Mouse (Mus musculus): ENCODE measurements around the gene Casp6. TPM values are rescaled to one million over a fixed set of nuclear protein-coding genes. Genes with fewer than 3 reads are reported as not detected.
A peak's percentile ranks its signal among the peaks of the same experiment; 100 is the strongest.

The Casp6 gene
- total RNA-seq (2021), result 10 to 100 TPM; 12.5 to 13.6 TPM

DNA sequence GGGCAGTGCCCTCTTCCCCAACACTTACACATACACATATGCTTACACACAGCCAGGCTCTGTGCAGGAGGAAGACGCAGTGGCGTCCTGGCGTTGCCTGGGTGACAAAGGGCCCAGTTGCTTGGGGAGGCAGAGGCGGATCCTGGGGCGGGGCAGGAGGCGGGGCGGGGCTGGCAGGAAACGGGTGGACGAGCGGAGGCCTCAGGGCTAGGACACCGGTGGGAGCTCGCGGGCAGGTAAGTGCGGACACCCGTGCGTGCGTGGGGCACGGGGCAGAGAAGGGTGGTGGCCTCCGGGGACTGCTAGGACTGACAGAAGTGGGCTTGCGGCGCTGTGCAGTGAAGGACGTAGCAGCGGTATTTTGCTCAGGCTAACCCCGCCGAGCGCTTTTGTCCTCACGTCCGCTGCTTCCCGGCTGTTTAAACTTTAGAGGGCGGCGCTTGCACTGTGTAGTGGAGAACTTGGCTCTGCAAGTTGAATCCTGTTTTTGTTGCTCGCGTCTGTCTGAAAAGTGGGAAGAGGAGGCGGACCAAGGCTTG lies at the start of gene Casp6:
TSS of gene Casp6 (plus strand) at position 155 of the 539 bp plus-strand sequence.
- intact Hi-C loops (cut with DNase I), result loop anchor here (5.0 to 10.0 kb wide), 2 partner anchors 161 to 803 kb away; partner anchors contain the start of genes Ostc and Sec24b
- DNase-seq, result peak; percentile 81 to 83

DNA sequence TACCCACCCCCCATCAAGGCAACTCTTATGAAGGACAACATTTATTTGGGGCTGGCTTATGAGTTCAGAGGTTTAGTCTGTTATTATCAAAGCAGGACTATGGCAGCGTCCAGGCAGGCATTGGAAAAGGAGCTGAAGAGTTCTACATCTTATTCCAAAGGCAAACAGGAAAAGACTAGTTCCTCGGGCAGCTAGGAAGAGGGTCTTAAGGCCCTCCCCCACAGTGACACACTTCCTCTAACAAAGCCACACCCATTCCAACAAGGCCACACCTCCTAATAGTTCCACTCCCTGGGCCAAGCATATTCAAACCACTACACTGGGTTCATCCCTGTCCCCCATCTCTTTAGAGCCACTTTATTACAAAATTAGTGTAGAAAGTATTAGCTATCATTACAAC lies 38.6 kb upstream of the Casp6 start:
- DNase-seq, result no peak
- intact Hi-C loops (cut with DNase I), result loop anchor here (2.0 kb wide), 1 partner anchor 216 kb away; no protein-coding TSS in a partner anchor

DNA sequence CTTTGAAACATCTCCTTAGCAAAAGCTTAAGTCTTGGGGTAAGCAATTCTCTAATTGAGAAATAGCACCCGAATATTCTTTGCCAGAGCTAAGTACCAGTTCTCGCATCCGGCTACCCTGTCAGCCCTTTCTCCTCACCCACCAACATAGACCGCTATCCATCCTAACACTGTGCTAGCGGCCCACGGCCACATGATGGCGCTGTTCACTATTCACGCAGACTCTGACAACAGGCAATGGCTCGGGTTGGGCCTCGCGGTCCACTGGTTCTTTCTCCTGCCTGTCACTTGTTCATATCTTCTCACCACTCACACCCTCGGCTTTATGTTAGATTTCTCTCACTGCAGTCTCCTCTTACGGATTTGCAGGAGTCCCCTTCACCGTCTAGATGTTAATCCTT lies 37.5 kb upstream of the Casp6 start:
- intact Hi-C loops (cut with DNase I), result loop anchor here (2.0 kb wide), 1 partner anchor 215 kb away; no protein-coding TSS in a partner anchor
- DNase-seq, result peak; percentile 27 to 48

DNA sequence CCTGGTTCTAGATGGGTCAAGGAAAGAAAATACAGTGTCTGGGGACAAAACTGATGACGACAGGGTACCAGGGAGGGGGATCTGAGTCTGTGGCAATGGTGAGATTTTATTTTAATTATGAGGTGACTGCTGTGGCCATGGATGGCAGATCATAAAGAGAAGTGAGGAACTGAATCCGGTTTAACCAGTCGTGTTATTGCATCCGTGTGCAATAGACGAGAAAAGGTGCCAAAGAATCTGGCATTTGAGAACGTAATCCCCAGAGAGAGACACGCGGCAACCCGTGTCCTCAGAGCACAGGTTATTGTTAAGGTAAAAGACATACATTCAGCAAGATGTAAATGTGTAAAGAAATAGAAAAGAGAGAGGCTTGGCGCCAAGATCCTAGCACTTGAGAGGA lies 23.9 kb upstream of the Casp6 start:
- no peak for DNase-seq
- intact Hi-C loops (cut with DNase I), result loop anchor here (5.0 to 10.0 kb wide), 2 partner anchors 185 to 827 kb away; partner anchors contain the start of genes Ostc and Sec24b

DNA sequence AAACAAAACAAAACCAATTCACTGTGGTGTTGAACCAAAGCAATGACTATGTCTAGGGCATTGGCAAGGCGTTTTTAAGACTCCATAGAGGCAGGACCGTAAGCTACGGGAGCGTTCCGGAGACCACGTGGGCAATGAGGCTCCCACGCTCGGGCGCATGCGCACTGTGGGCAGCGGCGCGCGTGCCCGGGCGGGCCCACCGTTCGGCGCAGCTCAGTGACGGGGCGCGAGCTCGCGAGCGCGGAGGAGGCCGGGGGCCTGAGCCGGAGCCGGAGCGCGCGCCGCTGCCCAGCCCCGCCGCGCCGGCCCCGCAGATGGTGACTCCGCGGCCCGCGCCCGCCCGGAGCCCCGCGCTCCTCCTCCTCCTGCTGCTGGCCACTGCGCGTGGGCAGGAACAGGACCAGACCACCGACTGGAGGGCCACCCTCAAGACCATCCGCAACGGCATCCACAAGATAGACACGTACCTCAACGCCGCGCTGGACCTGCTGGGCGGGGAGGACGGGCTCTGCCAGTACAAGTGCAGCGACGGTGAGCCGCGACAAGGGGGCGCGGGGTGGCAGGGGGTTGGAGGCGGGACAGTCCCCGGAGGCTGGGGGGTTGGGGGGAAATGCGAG lies 22.7 kb upstream of the Casp6 start, which contains the start of gene Pla2g12a:
TSS of gene Pla2g12a (plus strand) at position 202 of the 617 bp plus-strand sequence.
- intact Hi-C loops (cut with DNase I), result loop anchor here (2.0 to 10.0 kb wide), 3 partner anchors 50 to 826 kb away; partner anchors contain the start of genes Ostc and Sec24b
- DNase-seq, result peak; percentile 89 to 91

DNA sequence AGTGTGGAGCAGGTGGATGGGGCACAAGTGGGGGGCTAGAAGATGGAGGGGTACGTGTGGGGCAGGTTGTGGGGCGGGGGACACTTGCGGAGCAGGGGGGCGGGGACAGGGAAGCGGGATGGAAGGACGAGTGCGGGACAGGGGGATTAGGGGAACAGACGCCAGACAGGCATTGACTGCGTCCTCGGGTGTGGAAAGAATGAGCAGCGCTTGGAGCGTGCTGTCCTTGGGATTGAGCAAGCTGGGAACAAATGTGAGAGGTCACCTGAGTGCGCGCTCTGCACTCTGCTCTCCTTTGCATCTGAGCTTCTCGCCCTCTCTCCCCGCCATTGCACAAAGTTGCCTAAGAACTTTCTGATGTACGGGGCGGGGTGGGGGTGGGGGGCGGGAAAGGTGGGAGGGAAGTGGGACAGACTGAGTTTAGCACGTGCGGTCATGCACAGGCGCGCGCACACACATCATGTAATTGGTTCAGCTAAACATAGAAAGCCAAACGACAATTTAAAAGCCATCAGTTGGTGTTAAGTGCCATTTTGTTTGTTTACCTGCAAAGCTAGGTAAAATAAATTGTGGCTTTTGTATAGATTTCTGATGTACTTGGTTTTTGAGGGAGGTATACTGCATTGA lies 22.0 kb upstream of the Casp6 start:
- intact Hi-C loops (cut with DNase I), result loop anchor here (2.0 to 10.0 kb wide), 3 partner anchors 50 to 826 kb away; partner anchors contain the start of genes Ostc and Sec24b
- peak; percentile 31 for DNase-seq

DNA sequence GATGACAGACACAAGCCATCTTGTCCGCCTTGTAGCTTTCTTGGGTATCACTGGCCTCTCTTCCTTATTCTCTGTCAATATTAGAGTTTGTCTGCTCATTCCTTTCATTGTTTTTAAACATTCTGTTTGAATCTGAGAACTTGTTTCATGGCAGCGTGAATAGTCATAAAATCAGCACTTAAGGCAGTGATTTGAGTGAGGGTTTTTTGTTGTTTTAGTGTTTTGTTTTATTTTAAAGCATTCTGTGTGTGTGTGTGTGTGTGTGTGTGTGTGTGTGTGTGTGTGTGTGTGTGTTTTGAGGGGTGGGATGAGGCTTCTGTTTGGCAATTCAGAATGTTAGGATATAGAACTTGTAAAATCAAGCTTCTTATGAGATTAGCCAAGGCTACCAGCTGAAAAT lies 21.3 kb upstream of the Casp6 start:
- DNase-seq, result no peak
- intact Hi-C loops (cut with DNase I), result loop anchor here (2.0 to 10.0 kb wide), 3 partner anchors 51 to 825 kb away; partner anchors contain the start of genes Ostc and Sec24b

DNA sequence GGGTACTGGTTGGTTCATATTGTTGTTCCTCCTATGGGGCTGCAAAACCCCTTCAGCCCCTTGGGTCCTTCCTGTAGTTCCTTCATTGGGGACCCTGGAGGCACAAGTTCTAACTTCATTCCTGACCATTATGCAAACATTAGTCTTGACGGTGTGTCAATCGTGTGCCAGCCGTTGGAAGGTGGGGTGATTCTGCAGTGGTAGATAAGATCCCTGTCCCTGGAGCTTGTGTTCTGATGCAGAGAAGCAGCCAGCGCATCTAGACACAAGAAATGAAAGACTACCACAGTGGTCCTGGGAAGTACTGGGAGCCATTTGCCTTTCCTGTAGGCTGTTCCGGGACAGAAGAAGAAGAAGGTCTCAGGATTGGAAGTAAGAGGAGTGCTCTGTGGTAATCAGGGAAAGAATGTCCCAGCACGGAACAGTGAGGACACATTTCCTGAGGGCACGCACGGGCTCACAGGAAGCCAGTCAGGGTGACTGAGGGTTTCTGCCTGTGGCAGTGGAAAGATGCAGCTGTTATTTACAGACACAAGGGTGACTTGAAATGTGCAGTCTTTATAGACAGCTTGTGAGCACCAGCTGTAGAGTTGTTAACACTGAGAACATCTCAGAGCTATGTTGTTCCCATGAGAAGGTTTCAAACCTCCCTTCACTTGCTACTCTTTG lies 20.2 kb upstream of the Casp6 start:
- intact Hi-C loops (cut with DNase I), result no loop called here
- DNase-seq, result no peak

DNA sequence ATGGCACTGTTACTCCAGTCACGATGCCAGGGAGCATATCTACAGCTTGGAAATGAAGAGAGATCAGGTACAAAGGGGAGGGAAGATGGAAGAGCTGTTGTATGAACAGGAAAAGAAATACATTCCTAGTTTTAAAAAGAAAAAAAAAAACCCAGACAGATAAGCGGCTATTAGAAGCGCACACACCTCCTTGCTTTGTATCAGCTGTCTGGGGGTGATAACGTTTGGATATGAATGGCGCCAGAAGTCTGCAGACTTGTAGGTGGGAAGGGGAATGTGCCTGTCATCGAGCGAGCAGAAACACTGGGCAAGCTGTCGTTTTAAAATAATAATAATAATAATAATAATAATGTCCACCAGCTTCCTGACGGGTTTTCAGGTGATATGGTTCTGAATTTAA lies 15.6 kb upstream of the Casp6 start:
- intact Hi-C loops (cut with DNase I), result no loop called here
- DNase-seq, result no peak

DNA sequence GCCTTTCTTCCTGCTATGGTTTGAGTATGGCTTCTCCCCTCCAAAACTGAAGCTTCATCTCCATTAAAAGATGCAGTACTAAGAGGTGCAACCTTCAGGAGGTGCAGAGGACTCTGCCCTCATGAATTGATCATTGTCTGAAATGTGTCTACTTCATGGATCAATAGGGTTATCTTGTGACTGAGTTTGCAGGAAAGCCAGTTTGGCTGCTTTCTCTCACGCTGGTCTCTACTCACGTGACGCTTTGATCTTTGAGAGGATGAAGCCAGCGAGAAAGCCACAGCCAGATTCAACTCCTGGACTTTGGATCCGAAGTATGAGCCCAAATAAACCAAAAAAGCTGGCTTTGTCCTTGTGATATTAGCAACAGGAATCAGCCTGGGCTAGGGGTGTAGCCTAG lies 14.8 kb upstream of the Casp6 start:
- intact Hi-C loops (cut with DNase I), result no loop called here
- no peak for DNase-seq

DNA sequence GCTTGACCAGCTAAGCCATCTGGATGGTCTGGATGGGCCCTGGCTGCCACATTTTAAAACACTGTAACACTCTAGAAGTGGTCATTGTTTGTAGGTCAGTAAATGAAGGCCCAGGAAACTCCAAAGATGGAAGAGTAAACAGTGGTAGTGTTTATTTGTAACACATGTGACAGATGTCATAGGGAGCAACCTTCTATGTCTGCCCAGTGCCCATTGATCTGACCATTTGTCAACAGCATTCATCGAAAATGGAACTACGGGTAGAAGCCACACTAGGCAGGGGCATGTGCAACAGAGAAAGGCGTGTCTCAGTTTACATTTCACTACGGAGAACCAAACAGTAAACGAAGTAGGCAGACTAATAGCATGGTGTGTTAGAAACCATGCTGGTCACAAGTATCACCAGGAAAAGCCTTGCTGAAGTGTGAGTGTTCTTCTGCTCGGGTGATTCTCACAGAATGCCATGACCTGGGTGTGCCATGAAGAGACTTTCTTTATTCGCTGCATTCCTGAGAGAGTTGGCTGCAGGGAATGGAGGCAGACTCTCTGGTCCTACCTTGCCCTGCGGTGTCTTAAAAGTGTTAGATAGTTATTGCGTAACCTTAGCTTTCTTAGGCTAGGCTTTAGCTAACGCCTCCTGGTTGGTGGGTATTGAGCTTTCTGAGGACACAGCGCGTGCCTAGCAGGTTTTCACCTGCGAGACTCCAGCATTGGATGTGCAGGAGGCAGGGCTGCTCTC lies 13.3 kb upstream of the Casp6 start:
- DNase-seq, result no peak
- intact Hi-C loops (cut with DNase I), result no loop called here

DNA sequence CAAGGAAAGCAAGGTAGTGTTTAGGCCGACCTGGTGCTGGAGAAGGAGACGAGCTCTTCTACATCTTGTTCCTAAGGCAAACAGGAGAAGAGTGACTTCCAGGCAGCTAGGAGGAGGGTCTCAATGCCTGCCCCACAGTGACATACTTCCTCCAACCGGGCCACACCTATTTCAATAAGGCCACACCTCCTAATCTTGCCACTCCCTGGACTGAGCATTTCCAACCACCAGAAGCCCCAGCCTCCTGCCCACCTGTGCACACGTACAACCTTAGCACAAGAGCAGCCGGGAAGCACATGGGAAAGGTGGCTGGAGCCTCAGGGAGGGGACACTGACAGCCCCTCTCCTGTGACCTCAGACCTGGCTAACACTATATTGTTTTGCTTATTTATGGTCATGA lies 9.2 kb upstream of the Casp6 start:
- intact Hi-C loops (cut with DNase I), result no loop called here
- no peak for DNase-seq

DNA sequence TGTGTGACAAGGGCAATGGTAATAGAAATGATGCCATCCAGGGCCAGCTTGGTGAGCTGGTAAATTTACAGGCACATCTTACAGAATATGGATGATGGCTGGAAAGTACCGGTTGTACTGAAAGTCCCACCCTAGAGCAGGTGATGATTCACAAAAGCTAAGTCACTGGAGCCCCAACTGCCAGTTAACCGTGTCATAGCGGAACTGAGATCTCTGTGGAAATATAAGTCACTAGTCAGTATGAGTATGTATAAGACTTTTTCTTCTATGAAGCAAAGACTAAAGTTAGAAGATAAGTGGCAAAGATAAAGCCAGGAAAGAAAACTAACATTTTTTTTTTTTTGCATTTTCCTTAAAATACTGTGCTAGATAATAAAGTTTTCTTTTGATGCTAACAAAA lies 8.1 kb upstream of the Casp6 start:
- DNase-seq, result no peak
- intact Hi-C loops (cut with DNase I), result no loop called here

DNA sequence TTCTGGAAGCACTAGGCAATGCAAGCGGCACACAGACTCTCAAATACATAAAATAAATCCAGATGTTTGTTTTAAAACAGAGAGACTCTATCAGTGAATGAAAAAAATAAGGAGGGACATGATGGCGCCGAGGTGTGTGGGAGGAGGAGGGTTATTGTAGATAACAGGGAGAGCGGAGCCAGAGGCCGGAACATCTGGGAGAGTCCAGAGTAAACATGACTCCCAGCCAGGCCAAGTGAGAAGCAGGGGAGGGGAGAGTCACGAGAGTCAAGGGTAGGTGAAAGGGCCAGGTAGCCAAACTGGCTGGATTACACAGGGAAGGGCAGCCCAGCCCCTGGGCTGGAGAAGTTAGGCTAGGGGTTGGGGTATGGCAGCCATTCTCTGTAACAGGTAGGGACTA lies 4.6 kb upstream of the Casp6 start:
- no peak for DNase-seq
- intact Hi-C loops (cut with DNase I), result no loop called here

DNA sequence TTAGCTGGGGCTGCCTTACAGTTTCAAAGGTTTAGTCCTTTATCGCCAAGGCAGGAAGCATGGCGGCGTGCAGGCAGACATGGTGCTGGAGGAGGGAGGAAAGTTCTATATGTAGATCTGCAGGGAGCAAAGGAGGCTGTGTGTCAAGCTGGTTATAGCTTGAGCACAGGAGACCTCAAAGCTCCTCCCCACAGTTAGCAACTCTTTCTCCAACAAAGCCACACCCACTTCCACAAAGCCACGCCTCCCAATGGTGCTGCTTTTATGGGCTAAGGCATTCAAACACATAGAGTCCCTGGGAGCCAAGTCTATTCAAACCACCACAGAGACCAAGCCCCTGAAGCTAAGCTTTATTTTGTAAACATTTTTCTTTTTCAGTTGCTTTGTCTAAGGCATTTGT lies 2.3 kb upstream of the Casp6 start:
- no peak for DNase-seq
- intact Hi-C loops (cut with DNase I), result no loop called here

DNA sequence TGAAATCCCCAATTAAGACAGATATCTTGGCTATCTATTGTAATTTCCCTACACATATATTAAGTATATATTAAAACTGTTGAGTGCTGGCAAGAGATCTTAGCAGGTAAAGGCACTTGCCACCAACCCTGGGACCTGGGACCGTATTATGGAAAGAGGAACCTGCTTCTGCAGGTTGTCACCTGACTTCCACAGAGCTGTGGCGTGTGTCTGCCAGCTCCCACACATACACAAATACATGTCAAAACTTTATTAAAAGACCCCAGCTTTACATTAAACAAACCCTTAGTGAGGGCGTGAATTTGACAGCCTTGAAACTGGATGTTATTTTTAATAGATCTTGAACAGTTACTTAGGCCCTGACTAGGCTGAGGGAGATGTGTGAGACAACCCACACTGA lies 2.1 kb downstream of the Casp6 start:
- no peak for DNase-seq

DNA sequence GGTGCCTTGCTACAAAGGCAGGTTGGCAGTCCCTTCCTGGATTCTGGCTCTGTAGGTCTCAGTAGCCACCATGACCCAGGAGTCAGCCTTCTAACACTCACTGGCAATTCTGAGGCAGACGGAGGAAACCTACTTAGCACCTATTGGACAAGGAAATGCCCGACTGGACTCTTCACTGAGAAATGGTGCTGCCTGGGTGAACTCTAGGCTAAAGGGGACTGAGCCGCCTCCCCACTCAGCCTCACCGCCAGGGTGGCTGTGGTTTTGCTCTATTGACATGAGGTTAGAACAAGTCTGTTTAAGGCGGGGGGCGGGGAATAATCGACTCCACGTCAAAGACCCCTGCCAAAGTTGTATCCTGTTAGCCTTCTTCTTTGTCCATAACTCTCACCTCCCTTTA lies 2.6 kb downstream of the Casp6 start:
- DNase-seq, result no peak
- intact Hi-C loops (cut with DNase I), result loop anchor here (5.0 to 10.0 kb wide), 2 partner anchors 158 to 801 kb away; partner anchors contain the start of genes Ostc and Sec24b

More for the DNA sequence above, 2.1 kb downstream of the Casp6 start:
- intact Hi-C loops (cut with DNase I), result loop anchor here (5.0 to 10.0 kb wide), 2 partner anchors 159 to 801 kb away; partner anchors contain the start of genes Ostc and Sec24b

DNA sequence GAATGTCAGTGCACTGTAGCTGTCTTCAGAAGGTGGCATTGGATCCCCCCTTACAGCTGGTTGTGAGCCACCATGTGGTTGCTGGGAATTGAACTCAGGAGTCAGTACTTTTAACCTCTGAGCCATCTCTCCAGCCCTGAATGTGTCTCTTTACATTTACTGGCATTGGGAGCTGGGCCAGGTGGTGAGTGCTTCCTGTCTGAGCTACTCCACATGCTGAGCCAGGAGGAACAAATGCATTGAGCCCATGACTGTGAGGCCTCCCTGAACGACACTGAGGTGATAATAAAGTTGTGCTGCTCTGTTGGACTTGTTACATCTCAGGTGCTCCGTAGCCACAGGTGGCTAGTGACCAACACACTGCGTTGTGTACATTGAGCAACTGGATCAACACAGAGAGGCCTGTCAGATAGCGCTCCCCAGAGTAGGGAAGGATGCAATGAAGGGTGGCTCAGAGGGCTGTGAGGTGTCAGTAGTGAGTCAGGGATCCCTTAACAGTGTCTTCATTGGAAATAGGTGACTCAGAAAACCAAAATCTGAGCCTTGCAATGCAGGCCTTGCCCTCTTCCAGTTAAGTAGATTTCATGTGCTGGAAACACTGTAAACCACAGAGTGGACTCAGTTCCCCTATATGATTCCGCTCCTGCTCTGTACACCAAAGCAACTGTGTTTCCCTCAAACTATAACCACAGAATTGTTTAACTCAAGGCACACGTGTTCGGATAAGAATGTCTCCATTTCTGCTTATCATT lies 3.3 kb downstream of the Casp6 start:
- DNase-seq, result no peak
- intact Hi-C loops (cut with DNase I), result loop anchor here (5.0 to 10.0 kb wide), 2 partner anchors 158 to 800 kb away; partner anchors contain the start of genes Ostc and Sec24b

DNA sequence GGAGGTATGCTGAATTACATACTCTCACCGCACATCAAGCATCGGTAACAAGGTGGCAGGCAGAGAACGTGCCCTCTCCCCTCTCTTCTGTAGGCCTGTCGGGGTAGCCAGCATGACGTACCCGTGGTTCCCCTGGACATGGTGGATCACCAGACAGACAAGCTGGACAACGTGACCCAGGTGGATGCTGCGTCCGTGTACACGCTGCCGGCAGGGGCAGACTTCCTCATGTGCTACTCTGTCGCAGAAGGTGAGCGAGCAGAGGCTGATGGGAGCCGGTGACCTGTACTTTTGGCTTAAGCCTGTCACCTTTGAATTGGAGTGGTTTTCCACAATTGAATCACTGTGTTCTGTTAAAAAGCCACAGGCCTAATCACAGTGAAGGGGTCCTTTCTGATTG lies 10.8 kb downstream of the Casp6 start:
- intact Hi-C loops (cut with DNase I), result no loop called here
- no peak for DNase-seq

Data from heart, postnatal 36 days (tissue).